Mouse (Mus musculus): Measurements from ENCODE around the gene Gpc3.
"Not testable (repeated sequence)": the region's sequence is repeated elsewhere in the genome, so short reads cannot be mapped to it uniquely, and the experiment has no call there.

Gene Gpc3

DNA sequence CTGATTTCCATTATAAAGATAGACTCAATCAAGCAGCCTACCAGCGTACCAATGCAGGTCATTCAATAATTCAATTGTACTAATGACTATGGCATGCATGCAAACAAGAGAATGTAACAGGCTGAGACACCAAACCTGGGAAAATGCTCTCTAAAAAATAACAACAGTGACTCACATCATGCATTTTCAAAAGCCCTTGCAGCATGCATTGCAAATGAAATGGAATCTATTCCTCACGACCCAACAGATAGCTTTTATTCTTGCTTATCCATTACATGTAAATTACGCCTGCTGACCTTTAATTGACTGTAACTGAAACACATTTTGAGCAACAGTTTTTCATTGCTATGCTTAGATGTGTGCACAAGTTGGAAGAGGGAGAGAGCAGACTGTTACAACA lies 200.8 kb downstream of the Gpc3 start:
- DNase-seq (ENCODE audit: low spot score in 2 of 2): no peak

DNA sequence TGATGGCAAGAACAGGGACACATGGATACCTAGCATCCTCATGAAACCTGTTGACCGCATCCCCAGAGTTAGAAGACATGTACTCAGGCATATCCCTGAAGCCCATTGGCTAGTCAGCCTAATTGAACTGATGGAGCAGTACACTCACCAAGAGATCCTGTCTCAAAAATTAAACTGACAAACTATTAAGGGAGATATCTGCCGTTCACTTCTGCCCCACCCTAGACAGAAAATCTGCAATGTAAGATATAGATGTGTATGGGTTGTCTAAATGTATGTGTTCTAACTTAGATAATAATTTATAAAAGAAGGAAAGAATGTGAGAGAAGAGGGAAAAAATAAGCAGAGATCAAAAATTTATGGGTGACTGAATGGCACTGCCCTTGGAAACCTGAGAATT lies 212.6 kb downstream of the Gpc3 start:
- no peak for DNase-seq (ENCODE audit: low spot score in 2 of 2)

DNA sequence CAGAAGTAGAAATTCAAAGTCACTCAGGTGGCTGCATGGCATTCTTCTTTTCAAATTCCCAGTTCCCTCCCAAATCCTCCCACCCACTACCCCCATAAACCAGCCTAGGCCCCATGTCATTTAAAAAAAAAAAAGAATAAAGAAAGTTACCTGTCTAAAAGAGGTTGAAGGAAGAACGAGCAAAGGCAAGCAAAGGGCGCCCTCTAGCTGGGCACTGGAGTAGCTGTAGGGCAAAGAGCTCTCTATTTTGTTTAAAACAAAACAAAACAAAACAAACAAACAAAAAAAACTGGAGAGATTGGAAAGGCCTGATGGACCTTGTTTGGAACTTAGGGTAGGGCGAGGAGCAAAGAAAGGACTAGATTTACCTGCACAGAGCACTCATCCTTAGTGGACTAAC lies 238.6 kb downstream of the Gpc3 start:
- DNase-seq (ENCODE audit: low spot score in 2 of 2): no peak

DNA sequence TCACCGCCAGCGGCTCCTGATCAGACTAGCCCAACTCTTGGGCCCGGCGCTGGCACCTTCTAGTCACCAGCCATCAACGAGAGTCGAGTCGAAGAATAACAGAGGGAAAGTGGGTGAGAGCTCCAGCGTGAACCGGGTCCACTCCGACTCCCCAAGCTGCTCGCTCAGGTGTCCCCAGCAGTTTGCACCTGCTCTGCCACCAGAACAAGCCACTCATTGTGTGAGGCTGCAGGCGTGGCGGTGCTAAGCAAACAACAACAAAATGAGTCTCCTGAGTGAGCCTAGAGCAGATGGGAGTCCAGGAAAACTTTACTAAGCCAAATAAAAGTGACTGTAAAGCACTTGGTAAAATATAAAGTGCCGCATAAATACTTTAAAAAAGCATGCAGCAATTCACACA lies 239.5 kb downstream of the Gpc3 start:
- no peak for DNase-seq (ENCODE audit: low spot score in 2 of 2)

DNA sequence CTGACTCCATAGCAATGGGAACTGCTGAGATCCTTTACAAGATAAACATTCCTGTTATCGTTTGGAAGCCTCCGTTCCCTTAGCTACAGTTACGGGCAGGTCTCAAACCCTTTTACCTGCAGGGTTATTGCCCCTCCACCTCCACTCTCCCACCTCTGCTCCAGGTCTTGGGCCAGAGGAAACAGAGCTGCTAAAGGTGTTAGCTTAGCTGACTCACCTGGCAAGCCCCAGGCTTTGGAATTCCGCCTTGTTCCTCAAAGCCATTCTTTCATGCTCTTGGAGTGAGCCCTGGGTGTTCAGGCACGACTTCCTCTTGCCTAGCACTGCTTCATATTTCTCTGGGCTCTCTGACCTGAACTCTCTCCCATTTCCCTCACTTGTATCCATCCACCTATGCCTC lies 241.3 kb downstream of the Gpc3 start:
- no peak for DNase-seq (ENCODE audit: low spot score in 2 of 2)

DNA sequence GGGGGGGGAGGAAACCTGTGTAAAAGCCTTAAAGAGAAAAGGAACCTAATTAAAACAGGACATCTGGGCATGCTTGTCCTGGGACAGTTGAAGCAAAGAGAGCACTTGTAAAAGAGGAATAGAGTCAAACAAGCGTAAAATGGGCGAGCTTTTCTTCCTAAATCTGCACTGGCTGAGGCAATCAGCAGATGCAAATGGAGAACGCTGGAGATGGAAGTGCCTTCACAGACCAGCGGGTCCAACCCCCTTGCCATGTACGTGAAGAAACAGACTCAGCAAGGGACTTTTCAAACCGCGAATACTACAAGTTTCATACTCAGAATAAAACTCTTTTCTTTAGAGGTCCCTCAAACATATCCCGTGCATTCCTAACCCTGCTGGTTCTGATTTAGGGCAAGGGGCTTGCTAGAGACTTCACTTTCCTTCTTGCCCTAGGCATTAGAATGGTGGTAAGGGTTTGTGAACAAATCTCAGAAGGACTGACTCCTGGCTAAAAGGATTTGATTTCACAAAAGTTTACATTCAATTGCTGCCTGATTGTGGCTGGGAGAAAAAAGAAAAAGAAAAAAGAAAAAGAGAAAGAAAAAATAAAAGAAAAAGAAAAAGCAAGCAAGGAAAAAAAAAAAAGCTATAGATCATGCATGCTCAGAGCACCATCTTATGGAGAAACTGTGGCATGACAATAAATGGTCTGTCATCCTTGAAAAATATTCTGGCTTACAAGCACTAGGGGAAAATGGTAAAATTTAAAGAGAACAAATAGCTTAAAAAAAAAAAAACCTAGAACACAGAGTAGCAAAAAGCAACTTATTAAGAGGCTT lies 243.6 kb downstream of the Gpc3 start:
- no peak for DNase-seq (ENCODE audit: low spot score in 2 of 2)

DNA sequence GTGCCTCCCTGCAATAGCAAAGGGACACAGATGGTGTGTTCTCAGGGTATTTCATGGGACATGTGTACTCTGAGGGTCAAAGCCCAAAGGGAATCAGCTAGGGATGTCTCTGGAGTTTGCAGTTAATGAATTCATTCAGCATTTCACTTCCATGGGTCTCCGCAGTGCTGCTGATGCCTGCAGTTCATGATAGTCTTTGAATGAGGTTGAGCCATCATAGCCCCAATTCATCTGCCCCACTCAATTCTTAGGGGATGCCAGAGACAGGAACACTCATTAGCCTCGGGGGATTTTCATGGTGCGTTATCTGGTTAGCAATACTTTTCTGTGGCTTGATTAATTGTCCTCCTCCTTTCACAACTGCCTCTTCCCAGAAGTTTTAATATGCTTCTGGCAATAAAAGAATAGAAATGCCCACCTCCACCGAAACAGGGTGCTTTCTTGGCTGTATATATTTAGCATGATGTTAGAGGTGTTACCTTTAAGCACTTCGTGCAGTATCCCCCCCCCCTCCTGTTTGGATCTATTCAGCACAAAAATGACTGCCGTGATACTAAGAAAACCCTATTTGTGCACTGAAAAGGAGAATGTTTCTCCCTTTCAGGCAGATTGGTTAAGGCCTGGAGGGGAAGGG lies 244.3 kb downstream of the Gpc3 start:
- DNase-seq (ENCODE audit: low spot score in 2 of 2): no peak

DNA sequence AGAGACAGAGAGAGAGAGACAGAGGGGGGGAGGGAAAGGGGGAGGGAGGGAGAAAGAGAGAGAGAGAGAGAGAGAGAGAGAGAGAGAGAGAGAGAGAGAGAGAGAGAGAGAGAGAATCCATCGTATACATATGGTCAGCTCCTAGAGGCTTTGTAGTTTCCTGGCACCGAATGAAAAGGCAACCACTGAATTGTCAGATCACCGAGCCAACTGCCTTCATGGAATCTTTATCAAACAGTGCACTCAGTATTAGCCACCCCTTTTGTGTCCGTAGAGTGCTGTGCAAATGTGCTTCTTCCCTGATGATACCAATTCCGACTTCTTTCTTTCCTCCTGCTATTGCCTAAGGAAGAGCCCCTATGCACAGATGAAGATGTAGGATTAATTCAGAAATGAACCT lies 246.9 kb downstream of the Gpc3 start:
- no peak for DNase-seq (ENCODE audit: low spot score in 2 of 2)

DNA sequence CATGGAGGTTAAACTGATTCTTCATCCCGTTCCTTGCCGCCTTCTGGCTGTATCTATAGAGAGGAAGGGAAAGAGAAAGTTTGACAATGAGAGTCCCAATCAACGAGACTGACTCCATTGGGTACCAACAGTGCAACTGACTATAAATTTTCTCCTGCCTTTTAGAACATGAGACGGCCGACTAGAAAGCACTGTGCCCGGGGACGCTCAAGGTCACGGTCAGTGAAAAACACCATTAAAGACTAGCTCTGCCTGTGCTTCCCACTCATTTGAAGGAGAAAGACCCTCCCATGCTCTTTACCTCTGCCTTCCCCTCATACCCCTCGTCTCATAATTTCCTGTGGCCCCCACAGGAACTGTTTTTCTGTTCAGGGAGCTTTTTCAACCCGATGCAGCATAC lies 248.0 kb downstream of the Gpc3 start:
- DNase-seq (ENCODE audit: low spot score in 2 of 2): no peak

DNA sequence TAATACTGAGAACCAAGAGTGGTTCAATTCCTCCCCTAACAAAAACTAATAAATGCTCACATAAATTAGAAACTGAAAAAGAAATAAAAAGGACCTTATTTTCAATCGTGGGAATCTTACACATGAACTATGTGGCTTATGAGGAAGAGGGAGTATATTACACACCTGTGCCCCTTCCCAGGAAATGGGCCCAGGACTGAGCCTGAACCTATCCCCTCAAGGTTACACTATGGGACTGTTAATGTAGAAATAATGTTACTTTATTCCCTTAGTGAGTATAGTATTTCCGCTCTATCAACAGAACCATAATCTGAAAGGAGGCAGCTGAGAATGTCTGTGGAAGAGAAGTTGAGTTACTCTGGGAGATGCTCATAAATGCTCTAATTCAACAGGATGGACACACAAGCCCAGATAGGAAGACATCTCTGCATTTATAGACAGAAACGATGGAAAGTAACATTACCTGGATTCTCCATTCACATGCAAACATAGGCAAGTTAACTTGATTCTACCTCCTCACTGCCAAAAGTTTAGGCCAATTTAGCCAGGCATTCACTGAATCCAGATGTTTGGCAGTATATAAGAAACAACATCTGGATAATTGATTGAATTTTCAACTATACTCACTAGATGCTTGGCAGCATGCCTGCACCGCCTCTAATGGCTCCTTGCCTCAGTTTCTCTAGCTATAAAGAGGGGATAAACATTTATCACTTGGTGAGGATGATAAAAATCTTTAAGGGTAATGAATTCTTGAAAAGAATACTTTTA lies 251.3 kb downstream of the Gpc3 start:
- DNase-seq (ENCODE audit: low spot score in 2 of 2): no peak

DNA sequence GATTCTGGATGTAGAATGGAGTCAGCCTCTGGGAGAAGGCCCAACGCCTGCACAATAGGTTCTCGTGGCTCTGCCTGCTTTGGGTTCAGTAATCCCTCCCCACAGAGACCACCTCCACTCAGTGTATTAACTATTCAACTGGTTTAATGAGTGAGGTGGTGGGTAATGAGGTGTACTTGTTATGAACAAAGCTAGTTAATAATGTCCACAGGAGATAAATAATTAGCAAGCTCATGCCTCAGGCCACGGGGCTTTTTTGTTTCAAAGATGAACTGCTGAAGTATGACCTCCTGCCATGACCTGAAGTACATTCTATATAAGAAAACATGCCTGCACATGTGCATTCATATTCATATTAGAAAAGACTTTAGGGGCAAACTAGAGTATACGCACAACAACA lies 260.8 kb downstream of the Gpc3 start:
- no peak for DNase-seq (ENCODE audit: low spot score in 2 of 2)

DNA sequence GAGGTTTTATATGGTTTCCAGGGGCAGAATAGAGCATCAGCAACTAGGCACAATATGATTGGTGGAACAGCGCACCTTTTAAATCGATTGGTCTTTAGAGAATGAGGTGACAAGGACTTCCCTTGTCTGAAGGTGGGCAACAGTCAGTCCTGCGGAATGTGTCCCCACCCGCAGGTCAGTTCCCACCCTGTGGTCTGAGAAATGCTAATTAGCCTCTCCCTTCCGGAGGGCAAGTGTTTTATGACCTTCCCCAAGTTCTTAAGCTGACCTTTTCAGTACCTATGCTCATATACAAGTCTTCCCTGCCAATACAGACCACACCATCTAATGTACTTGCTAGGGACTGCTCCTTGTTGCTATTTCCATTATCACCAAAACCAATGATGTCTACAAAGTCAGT lies 263.1 kb downstream of the Gpc3 start:
- DNase-seq (ENCODE audit: low spot score in 2 of 2): not testable (repeated sequence)

DNA sequence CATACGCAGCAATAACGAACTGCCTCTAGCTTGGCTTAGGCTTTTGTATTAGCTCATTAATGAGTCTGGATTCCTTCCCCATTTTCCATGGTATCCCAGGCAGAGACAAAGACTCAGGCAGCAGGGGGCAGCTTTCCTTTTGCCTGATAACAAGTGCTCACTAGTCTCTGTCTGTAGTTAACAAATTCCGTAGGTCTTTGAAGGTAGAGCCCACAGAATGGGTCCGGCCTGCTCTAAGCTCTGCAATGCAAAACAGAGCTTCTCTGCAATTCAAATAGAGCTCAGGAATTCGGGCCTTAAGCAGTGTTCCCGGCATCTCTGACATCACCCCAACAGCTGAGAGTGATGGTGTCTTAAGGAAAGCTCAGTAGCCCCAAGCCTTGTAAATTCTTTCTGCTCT lies 265.0 kb downstream of the Gpc3 start:
- DNase-seq (ENCODE audit: low spot score in 2 of 2): no peak

DNA sequence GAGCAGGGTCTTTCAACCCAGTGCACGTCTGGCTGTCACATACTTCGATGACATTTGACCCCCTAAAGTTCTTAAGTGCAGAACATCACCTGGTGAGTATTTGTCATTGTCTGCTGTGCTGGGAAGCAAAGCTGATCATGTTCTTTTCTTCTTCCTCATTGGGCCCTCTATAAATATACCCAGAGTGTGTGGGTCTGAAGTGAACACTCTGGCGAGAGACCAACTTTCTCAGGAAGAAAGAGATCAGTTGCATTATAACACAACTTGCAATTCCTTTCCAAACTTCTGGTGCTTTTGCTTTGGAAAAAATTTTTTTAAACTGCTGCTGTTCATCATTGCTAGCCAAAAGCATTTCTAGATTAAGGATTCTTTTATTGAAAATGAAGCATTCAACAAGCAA lies 269.7 kb downstream of the Gpc3 start:
- no peak for DNase-seq (ENCODE audit: low spot score in 2 of 2)

DNA sequence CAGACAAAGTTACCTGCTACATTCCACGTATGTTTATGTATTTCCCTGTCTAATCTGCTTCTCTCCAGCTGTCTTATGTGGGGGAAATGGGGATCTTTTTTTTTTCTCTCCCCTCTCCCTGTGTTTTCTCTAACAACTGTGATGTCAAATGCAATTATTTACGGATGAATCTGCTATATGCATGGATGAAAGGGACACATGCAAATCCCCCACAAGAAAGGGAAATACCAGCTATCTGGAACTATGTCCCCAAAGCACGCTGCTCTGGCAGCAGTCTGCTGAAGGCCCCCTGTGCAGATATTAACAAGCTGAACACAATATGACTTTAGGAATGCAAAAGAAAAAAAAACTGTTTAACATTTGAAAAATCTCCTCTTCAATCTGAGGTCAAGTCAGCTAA lies 273.5 kb downstream of the Gpc3 start:
- no peak for DNase-seq (ENCODE audit: low spot score in 2 of 2)

DNA sequence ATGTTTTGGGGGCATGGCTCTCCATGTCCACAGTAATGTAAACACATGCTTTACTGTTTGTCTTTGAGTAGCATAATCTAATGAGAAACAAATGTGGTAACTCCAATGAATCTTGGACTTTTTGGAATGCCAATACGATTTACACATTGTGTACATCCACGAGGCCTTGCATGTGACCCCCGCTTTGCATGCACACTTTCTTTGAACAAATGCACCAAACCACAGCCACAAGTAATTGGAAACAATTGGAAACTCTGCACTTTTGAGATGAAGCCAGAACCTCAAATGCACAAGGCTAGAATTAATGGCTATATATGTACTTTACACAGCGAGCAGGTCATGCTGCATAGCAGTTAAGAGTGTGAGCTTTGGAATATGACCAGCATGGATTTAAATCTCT lies 292.0 kb downstream of the Gpc3 start:
- DNase-seq (ENCODE audit: low spot score in 2 of 2): no peak

DNA sequence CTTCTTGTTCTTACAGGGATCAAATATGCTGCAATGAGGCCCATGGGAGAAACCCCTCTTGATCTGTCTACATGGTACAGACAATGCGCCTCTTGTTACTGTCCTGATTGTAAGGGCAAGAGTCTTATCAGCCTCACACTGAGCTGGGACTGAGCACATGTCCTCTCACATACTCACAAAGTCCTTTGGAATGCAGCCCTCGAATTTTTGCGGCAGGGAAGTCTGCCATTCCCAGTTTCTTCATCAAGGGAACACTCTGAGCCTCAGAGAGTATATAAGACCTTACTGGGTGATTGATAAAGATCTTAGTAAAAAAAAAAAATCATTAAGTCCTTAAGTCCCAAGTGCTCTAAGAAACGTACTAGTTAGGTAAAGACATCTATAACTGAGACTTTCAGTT lies 293.1 kb downstream of the Gpc3 start:
- no peak for DNase-seq (ENCODE audit: low spot score in 2 of 2)

DNA sequence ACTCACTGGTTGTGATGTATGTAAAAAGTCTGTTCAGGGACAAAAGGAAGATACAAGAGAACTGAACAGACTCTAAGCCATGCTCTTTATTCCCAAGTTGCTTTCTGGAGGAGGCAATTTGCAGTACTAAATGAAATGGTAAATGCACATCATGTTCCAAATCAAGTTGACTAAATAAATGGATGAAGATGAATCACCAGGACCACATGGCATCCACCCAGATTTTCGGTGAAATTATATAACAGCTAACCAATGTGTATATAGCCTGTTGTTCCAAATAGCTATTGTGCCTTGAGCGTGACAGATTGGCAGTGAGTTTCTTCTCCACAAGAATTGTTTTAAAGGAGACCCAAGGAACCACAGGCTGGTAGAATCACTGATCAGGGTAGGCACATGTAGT lies 302.8 kb downstream of the Gpc3 start:
- no peak for DNase-seq (ENCODE audit: low spot score in 2 of 2)

DNA sequence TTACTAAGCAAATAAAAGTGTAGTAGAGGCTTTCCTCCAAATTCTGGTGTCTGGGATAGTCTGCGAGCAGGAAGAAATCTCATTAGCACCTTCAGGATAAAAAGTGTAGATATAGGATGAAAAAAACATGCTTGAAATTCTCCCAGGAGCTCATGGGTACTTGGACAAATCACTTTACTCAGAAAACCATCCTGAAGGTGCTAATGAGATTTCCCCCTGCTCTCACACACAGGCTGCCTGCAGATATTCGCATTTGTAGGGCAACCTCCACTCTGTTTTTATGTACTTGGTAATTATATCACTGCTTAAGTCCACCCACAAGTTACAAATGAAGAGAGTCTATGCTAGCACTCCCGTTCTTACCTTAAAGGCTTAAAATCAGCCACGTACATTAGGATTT lies 308.5 kb downstream of the Gpc3 start:
- no peak for DNase-seq (ENCODE audit: low spot score in 2 of 2)

DNA sequence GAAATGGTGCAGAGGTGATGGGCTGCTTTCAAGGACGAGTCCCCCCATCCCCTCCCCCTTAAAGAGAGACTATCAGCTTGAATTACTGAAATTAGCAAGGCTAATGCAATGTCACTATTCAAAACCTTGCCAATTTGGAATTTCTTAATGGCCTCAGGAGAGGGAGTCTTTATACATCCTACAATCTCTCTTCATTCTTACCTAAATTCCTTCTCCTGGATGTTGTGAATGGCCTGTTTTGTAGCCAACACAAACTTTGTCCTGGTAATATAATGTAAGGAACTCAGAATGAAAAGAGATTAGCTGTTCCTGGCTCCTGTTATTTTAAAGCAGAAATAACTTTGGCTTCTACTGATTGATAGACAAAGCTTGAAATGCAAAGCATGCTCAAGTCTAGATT lies 325.0 kb downstream of the Gpc3 start:
- DNase-seq (ENCODE audit: low spot score in 2 of 2): no peak

DNA sequence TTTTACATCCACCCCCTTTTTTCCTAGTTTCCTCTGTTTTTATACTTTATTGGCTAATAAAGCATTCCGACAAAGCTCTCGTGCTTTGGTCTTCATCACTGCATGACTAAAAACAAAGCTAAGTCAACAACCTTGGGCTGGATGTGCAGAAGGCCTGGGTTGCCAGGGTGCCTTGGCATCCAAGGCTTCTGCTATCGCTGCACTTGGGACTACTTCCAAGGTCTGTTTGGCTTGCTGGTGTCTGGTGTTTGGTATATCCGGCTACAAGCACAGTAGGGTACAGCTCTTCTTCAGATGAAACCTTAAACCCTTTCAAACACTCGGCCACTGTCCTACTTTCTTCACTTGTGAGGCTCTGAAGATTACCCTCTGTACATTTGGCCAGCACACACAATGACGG lies 325.8 kb downstream of the Gpc3 start:
- DNase-seq (ENCODE audit: low spot score in 2 of 2): no peak

DNA sequence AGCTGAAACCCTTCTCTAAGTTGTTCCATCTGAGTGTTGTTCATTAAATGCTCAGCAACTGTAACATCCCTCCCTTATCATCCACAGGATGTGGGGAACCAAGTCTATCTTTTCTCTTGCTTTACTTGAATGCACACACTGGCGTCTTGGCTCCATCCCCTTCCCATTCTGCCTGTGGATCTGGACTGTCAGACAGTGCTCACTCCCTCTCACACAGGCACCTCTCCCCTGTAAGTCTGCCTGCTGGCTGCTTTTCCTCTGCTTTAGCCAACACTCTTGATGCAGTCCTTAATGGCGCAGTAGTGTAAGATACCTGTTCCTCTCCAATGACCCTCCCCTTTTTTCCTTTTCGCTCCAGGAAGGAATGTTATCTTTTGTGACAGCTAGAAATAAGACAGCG lies 331.7 kb downstream of the Gpc3 start:
- no peak for DNase-seq (ENCODE audit: low spot score in 2 of 2)

Data from urinary bladder, postnatal 36 days (tissue).